Mouse (Mus musculus) intestine, embryonic 15.5 days (tissue): Measurements from ENCODE around the gene Slc25a24. TPM values are rescaled to one million over a fixed set of nuclear protein-coding genes. Genes with fewer than 3 reads are reported as not detected.

Source experiments
- ATAC-seq: fragments of 200-750 bp; cut with Nextera tagmentation; 2 replicates; pipeline ENCODE4 v1.8.0; 2017; ENCODE audit warnings: moderate TSS enrichment, moderate library complexity
- H3K27ac ChIP-seq: fragments of 300-500 bp; sonication (generic); 2 replicates; pipeline ENCODE4 v1.5.1; 2015; ENCODE audit warnings: mild to moderate bottlenecking, inconsistent platforms
- H3K27me3 ChIP-seq: fragments of 300-500 bp; sonication (generic); replicated peaks from 2 replicates; pipeline ENCODE4 v1.6.1; 2015; ENCODE audit warnings: inconsistent platforms
- H3K36me3 ChIP-seq: fragments of 300-500 bp; sonication (generic); 2 replicates; pipeline ENCODE4 v1.6.1; 2015; ENCODE audit warnings: inconsistent platforms
- H3K4me1 ChIP-seq: fragments of 300-500 bp; sonication (generic); replicated peaks from 2 replicates; pipeline ENCODE4 v1.6.1; 2015; ENCODE audit warnings: inconsistent platforms
- H3K4me2 ChIP-seq: fragments of 300-500 bp; sonication (generic); replicated peaks from 2 replicates; pipeline ENCODE4 v1.6.1; 2015; ENCODE audit warnings: mild to moderate bottlenecking, inconsistent platforms
- H3K4me3 ChIP-seq: fragments of 300-500 bp; sonication (generic); replicated peaks from 2 replicates; pipeline ENCODE4 v1.5.1; 2015; ENCODE audit warnings: inconsistent platforms
- H3K9ac ChIP-seq: fragments of 300-500 bp; sonication (generic); 2 replicates; pipeline ENCODE4 v1.6.1; 2015; ENCODE audit warnings: inconsistent platforms
- H3K9me3 ChIP-seq: fragments of 300-500 bp; sonication (generic); 2 replicates; pipeline ENCODE4 v1.6.1; 2016; ENCODE audit warnings: inconsistent platforms
- WGBS: fragments of 180-500 bp; shearing (Covaris S2); methylation state at CpG from one replicate; pipeline ENCODE4 v1.1.7; 2015; 5-methylcytosine and 5-hydroxymethylcytosine counted together
- polyA plus RNA-seq: library from polyadenylated mRNA; unstranded; fragments of >200 nt; fragmentation: Nextera tagmentation; extraction: Ambion mirVana; gene quantifications from 2 replicates; pipeline ENCODE4 v1.2.1, GENCODE M21; 2015

Slc25a24 gene
- polyA plus RNA-seq, 1 experiment from 2014 or later: 39.9 TPM

- Histone ChIP-seq H3K4me2 (no peak overlapping the region), H3K9ac (no peak overlapping the region), H3K27ac (no peak overlapping the region), H3K9me3 (no peaks in the 10 kb centered on the region), H3K4me1 (peaks cover 5% of the 10 kb centered on the region; the same call in 1 of the 2 replicates), H3K27me3 (no peaks in the 10 kb centered on the region), H3K36me3 (peaks cover 7% of the 10 kb centered on the region; the same call in 1 of the 2 replicates), H3K4me3 (no peak overlapping the region)
- 94% methylated on average over 15 of the region's 15 CpGs for WGBS
- ATAC-seq: no peak
Observed at GRCm38 (mm10) chr3:109134036-109134435, 11.1 kb downstream of the Slc25a24 start.

- no peak for ATAC-seq
- Histone ChIP-seq H3K9ac (no peak overlapping the region), H3K27me3 (no peaks in the 10 kb centered on the region), H3K27ac (no peak overlapping the region), H3K4me2 (no peak overlapping the region), H3K4me3 (no peak overlapping the region), H3K9me3 (no peaks in the 10 kb centered on the region), H3K36me3 (peaks cover 7% of the 10 kb centered on the region; the same call in 1 of the 2 replicates), H3K4me1 (no peaks in the 10 kb centered on the region)
- WGBS: 85% methylated on average over 1 of the region's 1 CpGs
Observed at GRCm38 (mm10) chr3:109135352-109135751, 12.4 kb downstream of the Slc25a24 start.

- 88% methylated on average over 4 of the region's 4 CpGs for WGBS
- H3K36me3 ChIP-seq: no peaks in the 10 kb centered on the region
- no peak for ATAC-seq
Observed at GRCm38 (mm10) chr3:109152561-109152960, 29.6 kb downstream of the Slc25a24 start.

GRCm38 (mm10) chr3:109153410-109153809 lies 30.5 kb downstream of the Slc25a24 start:
- no peaks in the 10 kb centered on the region; the same call in 1 of the 2 replicates for H3K36me3 ChIP-seq
- H3K4me2 ChIP-seq: no peak overlapping the region
- H3K27me3 ChIP-seq: no peaks in the 10 kb centered on the region
- 96% methylated on average over 6 of the region's 6 CpGs for WGBS
- ATAC-seq: no peak
- no peaks in the 10 kb centered on the region for H3K4me1 ChIP-seq
- no peak overlapping the region for H3K27ac ChIP-seq
- no peak overlapping the region for H3K9ac ChIP-seq
- H3K9me3 ChIP-seq: no peaks in the 10 kb centered on the region
- H3K4me3 ChIP-seq: no peak overlapping the region

More at GRCm38 (mm10) chr3:109152561-109152960, 29.6 kb downstream of the Slc25a24 start:
- no peak overlapping the region for H3K27ac ChIP-seq
- H3K9ac ChIP-seq: no peak overlapping the region
- no peak overlapping the region for H3K4me2 ChIP-seq
- no peaks in the 10 kb centered on the region for H3K9me3 ChIP-seq
- H3K4me3 ChIP-seq: no peak overlapping the region
- H3K27me3 ChIP-seq: no peaks in the 10 kb centered on the region
- no peaks in the 10 kb centered on the region for H3K4me1 ChIP-seq

GRCm38 (mm10) chr3:109155926-109156669 lies 33.1 kb downstream of the Slc25a24 start:
- WGBS: 75% methylated on average over 4 of the region's 4 CpGs
- Histone ChIP-seq H3K36me3 (no peaks in the 10 kb centered on the region; the same call in 1 of the 2 replicates), H3K4me1 (no peaks in the 10 kb centered on the region), H3K9ac (no peak overlapping the region), H3K4me3 (no peak overlapping the region), H3K27me3 (no peaks in the 10 kb centered on the region), H3K27ac (no peak overlapping the region), H3K9me3 (no peaks in the 10 kb centered on the region), H3K4me2 (no peak overlapping the region)
- no peak; the same call in 1 of the 2 replicates for ATAC-seq

- no peak overlapping the region for H3K4me2 ChIP-seq
- H3K27ac ChIP-seq: no peak overlapping the region
- no peaks in the 10 kb centered on the region for H3K9me3 ChIP-seq
- 76% methylated on average over 3 of the region's 3 CpGs for WGBS
- no peak overlapping the region for H3K4me3 ChIP-seq
- H3K9ac ChIP-seq: no peak overlapping the region
- H3K27me3 ChIP-seq: no peaks in the 10 kb centered on the region
- no peaks in the 10 kb centered on the region for H3K4me1 ChIP-seq
- no peaks in the 10 kb centered on the region; the same call in 1 of the 2 replicates for H3K36me3 ChIP-seq
- no peak for ATAC-seq
Observed at GRCm38 (mm10) chr3:109157481-109157880, 34.5 kb downstream of the Slc25a24 start.

GRCm38 (mm10) chr3:109164088-109164487 lies 41.1 kb downstream of the Slc25a24 start:
- H3K36me3 ChIP-seq: 0 out of 2 replicates have a peak, but pooled peaks cover 3% of the 10 kb centered on the region
- no peak overlapping the region for H3K27ac ChIP-seq
- no peak for ATAC-seq
- H3K9ac ChIP-seq: no peak overlapping the region
- H3K27me3 ChIP-seq: no peaks in the 10 kb centered on the region
- H3K4me1 ChIP-seq: no peaks in the 10 kb centered on the region
- H3K9me3 ChIP-seq: no peaks in the 10 kb centered on the region
- H3K4me2 ChIP-seq: no peak overlapping the region
- 90% methylated on average over 2 of the region's 2 CpGs for WGBS
- no peak overlapping the region for H3K4me3 ChIP-seq

GRCm38 (mm10) chr3:109164644-109165043 lies 41.7 kb downstream of the Slc25a24 start:
- no peak overlapping the region for H3K4me2 ChIP-seq
- no peaks in the 10 kb centered on the region for H3K9me3 ChIP-seq
- H3K9ac ChIP-seq: no peak overlapping the region
- no peak overlapping the region for H3K4me3 ChIP-seq
- no peak for ATAC-seq
- no peaks in the 10 kb centered on the region for H3K4me1 ChIP-seq
- 85% methylated on average over 1 of the region's 1 CpGs for WGBS
- no peak overlapping the region for H3K27ac ChIP-seq
- H3K27me3 ChIP-seq: no peaks in the 10 kb centered on the region
- 0 out of 2 replicates have a peak, but pooled peaks cover 3% of the 10 kb centered on the region for H3K36me3 ChIP-seq

- Histone ChIP-seq H3K4me3 (no peak overlapping the region), H3K9ac (no peak overlapping the region), H3K36me3 (0 out of 2 replicates have a peak, but pooled peaks cover 3% of the 10 kb centered on the region), H3K27ac (no peak overlapping the region), H3K9me3 (no peaks in the 10 kb centered on the region), H3K4me1 (no peaks in the 10 kb centered on the region), H3K4me2 (no peak overlapping the region), H3K27me3 (no peaks in the 10 kb centered on the region)
- 86% methylated on average over 8 of the region's 8 CpGs for WGBS
- peak; percentile 34; the same call in 1 of the 2 replicates for ATAC-seq
Observed at GRCm38 (mm10) chr3:109165214-109165829, 42.4 kb downstream of the Slc25a24 start.

- ATAC-seq: no peak
- no peak overlapping the region for H3K4me3 ChIP-seq
- H3K4me2 ChIP-seq: no peak overlapping the region
- H3K4me1 ChIP-seq: no peaks in the 10 kb centered on the region
- H3K36me3 ChIP-seq: 0 out of 2 replicates have a peak, but pooled peaks cover 3% of the 10 kb centered on the region
- 81% methylated on average over 2 of the region's 2 CpGs for WGBS
- H3K27ac ChIP-seq: no peak overlapping the region
- H3K27me3 ChIP-seq: no peaks in the 10 kb centered on the region
- no peak overlapping the region for H3K9ac ChIP-seq
- H3K9me3 ChIP-seq: no peaks in the 10 kb centered on the region
Observed at GRCm38 (mm10) chr3:109169121-109169520, 46.2 kb downstream of the Slc25a24 start.

- H3K4me2 ChIP-seq: no peak overlapping the region
- no peaks in the 10 kb centered on the region for H3K9me3 ChIP-seq
- no peaks in the 10 kb centered on the region for H3K4me1 ChIP-seq
- no peak overlapping the region for H3K4me3 ChIP-seq
- no peaks in the 10 kb centered on the region for H3K27me3 ChIP-seq
- ATAC-seq: peak; percentile 70
- WGBS: 32% methylated on average over 15 of the region's 15 CpGs
- H3K36me3 ChIP-seq: 0 out of 2 replicates have a peak, but pooled peaks cover 3% of the 10 kb centered on the region
- no peak overlapping the region for H3K9ac ChIP-seq
- no peak overlapping the region for H3K27ac ChIP-seq
Observed at GRCm38 (mm10) chr3:109171070-109171778, 48.3 kb downstream of the Slc25a24 start.

- no peak overlapping the region for H3K27ac ChIP-seq
- no peaks in the 10 kb centered on the region for H3K9me3 ChIP-seq
- H3K4me2 ChIP-seq: no peak overlapping the region
- ATAC-seq: no peak
- H3K36me3 ChIP-seq: no peaks in the 10 kb centered on the region
- no peak overlapping the region for H3K9ac ChIP-seq
- no peaks in the 10 kb centered on the region for H3K27me3 ChIP-seq
- H3K4me3 ChIP-seq: no peak overlapping the region
- 77% methylated on average over 5 of the region's 5 CpGs for WGBS
- H3K4me1 ChIP-seq: no peaks in the 10 kb centered on the region
Observed at GRCm38 (mm10) chr3:109174394-109174793, 51.4 kb downstream of the Slc25a24 start.
